Mouse (Mus musculus) hindbrain, postnatal 0 days (tissue): ENCODE data around the gene Gm20518. TPM values are rescaled to one million over a fixed set of nuclear protein-coding genes. Genes with fewer than 3 reads are reported as not detected.

Experiments
- ATAC-seq: fragments of 200-750 bp; cut with Nextera tagmentation; 2 replicates; pipeline ENCODE4 v1.8.0; 2017; ENCODE audit warnings: mild to moderate bottlenecking, moderate TSS enrichment, moderate library complexity
- DNase-seq: peaks from one replicate; pipeline ENCODE4 v3.0.0-alpha.2; 2015; ENCODE audit warnings: low spot score
- H3K27ac ChIP-seq: fragments of 300-500 bp; sonication (generic); 2 replicates; pipeline ENCODE4 v1.5.1; 2014; ENCODE audit warnings: mild to moderate bottlenecking
- H3K27me3 ChIP-seq: fragments of 300-500 bp; sonication (generic); 2 replicates; pipeline ENCODE4 v1.6.1; 2014; ENCODE audit warnings: low read length, mixed read lengths; ENCODE audit not compliant: insufficient read depth
- H3K36me3 ChIP-seq: fragments of 300-500 bp; sonication (generic); 2 replicates; pipeline ENCODE4 v1.6.1; 2014; ENCODE audit warnings: low read length, mixed read lengths; ENCODE audit not compliant: insufficient read depth
- H3K4me1 ChIP-seq: fragments of 300-500 bp; sonication (generic); 2 replicates; pipeline ENCODE4 v1.6.1; 2014; ENCODE audit warnings: antibody characterized with exemption, low read length, mixed read lengths; ENCODE audit not compliant: insufficient read depth
- H3K4me2 ChIP-seq: fragments of 300-500 bp; sonication (generic); 2 replicates; pipeline ENCODE4 v1.6.1; 2014; ENCODE audit warnings: low read depth, mild to moderate bottlenecking, low read length, moderate library complexity, mixed read lengths
- H3K4me3 ChIP-seq: fragments of 300-500 bp; sonication (generic); 2 replicates; pipeline ENCODE4 v1.5.1; 2014; ENCODE audit warnings: low read length
- H3K9ac ChIP-seq: fragments of 300-500 bp; sonication (generic); replicated peaks from 2 replicates; pipeline ENCODE4 v1.6.1; 2014; ENCODE audit warnings: mild to moderate bottlenecking, low read length, moderate library complexity, mixed read lengths
- H3K9me3 ChIP-seq: fragments of 300-500 bp; sonication (generic); 2 replicates; pipeline ENCODE4 v1.6.1; 2016; ENCODE audit warnings: low read length, mixed read lengths
- CTCF ChIP-seq: IDR thresholded peaks from 2 replicates; pipeline ENCODE4 v1.5.1; 2016; ENCODE audit warnings: antibody characterized with exemption, control low read depth, low read depth
- WGBS: fragments of 180-500 bp; shearing (Covaris S2); extraction: QIAGEN DNeasy Blood & Tissue Kit; methylation state at CpG from one replicate; pipeline ENCODE4 v1.1.7; 2014; 5-methylcytosine and 5-hydroxymethylcytosine counted together
- polyA plus RNA-seq: library from polyadenylated mRNA; unstranded; fragments of >200 nt; fragmentation: Nextera tagmentation; extraction: Ambion mirVana; gene quantifications from 2 replicates; pipeline ENCODE4 v1.2.1, GENCODE M21; 2015
- total RNA-seq: library from RNA; depleted of rRNA; stranded (reverse); fragments of >200 nt; gene quantifications from 2 replicates; pipeline ENCODE4 v1.2.3, GENCODE M21; 2014

Gm20518 gene
- total and polyA plus RNA-seq, 2 experiments from 2014 or later = 0.20 to 0.42 TPM

DNA sequence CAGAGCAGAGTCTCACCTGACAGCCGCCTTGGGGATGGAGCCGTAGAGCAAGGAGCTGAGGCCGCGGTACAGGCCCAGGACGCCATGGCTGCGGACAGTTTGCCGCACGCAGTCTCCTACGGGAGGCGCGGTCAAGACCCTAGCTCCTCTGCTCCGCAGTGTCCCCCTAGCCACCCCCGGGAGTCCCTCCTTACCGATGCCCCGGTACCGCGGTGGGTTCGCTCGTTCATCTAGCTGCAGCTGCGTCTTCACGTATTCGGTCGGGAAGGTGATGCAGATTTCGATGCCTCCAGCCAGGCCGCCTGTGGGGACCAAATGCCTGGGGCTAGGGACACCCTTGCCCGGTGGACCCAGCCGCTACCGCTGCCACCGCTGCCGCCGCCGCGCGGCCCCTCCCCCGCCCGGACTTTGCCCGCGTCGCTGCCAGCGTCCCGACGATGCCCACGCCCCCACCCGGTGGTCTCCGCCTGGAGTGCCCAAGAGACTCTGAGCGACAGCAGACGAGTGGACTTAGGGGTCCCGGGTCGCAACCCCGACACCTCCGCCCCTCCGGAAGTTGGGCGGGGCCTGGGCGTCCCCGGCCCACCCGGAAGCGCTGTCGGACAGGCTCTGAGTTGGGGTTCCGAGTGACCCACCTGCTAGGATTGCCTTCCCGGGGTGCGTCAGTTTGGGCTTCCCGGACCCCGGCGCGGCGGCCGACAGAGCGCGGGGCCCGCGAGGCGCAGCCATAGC is 36.0 kb upstream of the Gm20518 start:
- Histone ChIP-seq H3K4me2 (peak overlapping the region; percentile 80), H3K9me3 (no peaks in the 10 kb centered on the region), H3K9ac (peak overlapping the region; percentile 81), H3K27me3 (no peaks in the 10 kb centered on the region), H3K4me1 (peaks cover 14% of the 10 kb centered on the region), H3K4me3 (peak overlapping the region; percentile 85), H3K27ac (peak overlapping the region; percentile 84), H3K36me3 (peaks cover 15% of the 10 kb centered on the region; the same call in 1 of the 2 replicates)
- TF ChIP-seq CTCF = no peak
- ATAC-seq (peak; percentile 38), DNase-seq (peak; percentile 56)
- WGBS = under 1% methylated on average over 71 of the region's 72 CpGs

DNA sequence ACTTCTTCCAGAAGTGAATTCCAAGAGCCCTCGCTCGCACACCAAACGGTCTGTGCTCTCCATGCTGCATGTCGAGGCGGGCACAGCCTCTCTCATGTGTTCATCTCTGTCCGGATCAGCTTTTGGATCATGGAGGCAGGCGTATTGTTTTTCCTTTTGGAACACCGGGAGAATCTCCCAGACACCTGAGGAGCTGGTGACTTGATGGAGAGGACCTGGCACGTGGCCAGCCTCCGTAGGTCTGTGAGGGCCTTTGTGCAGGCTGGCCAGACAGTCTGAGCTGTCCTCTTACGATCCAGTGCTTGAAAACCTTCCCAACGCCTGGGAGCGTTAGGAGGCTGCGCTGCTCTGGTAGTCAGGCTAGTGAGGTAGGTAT is 30.7 kb upstream of the Gm20518 start:
- H3K9ac ChIP-seq = peak overlapping the region; percentile 72
- ATAC-seq = peak; percentile 24
- peaks cover 15% of the 10 kb centered on the region; the same call in 1 of the 2 replicates for H3K36me3 ChIP-seq
- H3K4me1 ChIP-seq = peaks cover 18% of the 10 kb centered on the region
- TF ChIP-seq CTCF = no peak
- 1% methylated on average over 14 of the region's 14 CpGs for WGBS
- H3K4me3 ChIP-seq = peak overlapping the region; percentile 58
- no peaks in the 10 kb centered on the region for H3K27me3 ChIP-seq
- H3K9me3 ChIP-seq = no peaks in the 10 kb centered on the region
- peak overlapping the region; percentile 90 for H3K27ac ChIP-seq
- DNase-seq = peak; percentile 41
- peak overlapping the region; percentile 98 for H3K4me2 ChIP-seq

DNA sequence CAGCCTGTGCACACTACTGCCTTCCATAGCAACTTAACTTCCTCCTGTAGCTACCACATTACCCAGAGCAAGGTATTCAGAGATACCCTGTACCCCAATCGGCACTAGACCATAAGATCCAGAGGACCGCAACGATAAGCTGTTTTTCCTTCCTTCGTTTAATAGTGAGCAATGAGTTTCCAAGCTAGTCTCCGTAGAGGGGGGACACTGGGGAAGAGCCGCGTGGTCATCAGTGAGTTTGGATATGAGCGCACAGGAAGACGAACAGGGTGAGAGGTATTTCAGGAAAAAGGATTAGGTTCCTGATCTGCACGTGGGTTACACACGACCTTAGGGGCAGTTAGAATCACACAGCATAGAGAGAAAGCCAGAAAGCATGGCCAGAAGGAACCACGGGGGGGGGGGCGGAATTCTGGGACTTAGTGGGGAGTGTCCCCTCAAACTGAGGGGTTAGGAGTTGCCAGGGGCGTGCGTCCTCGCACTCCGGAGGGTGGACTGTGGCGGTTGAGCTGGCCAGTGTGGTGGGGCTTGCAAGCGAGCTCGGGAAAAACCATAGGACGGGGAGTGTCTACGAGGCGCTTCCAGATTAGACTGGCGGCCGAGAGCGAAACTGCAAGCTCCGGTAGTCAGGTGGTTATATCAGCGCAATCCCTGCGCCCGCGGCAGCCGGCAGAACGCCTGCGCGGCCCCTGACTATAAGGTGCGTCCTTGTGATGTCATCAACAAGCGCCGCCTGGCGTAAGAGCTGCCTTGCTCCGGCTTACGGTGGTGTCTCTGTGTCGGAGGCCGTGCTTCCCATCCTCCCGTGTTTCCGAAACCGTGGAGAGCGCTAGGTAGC is 30.1 kb upstream of the Gm20518 start:
- peak overlapping the region; percentile 58 for H3K4me3 ChIP-seq
- H3K4me2 ChIP-seq = peak overlapping the region; percentile 98
- ATAC-seq (peak; percentile 97), DNase-seq (peak; percentile 100)
- 2% methylated on average over 46 of the region's 47 CpGs for WGBS
- peak overlapping the region; percentile 90 for H3K27ac ChIP-seq
- peak overlapping the region; percentile 72 for H3K9ac ChIP-seq
- peak; percentile 77 for TF ChIP-seq CTCF
- peaks cover 15% of the 10 kb centered on the region; the same call in 1 of the 2 replicates for H3K36me3 ChIP-seq
- no peaks in the 10 kb centered on the region for H3K9me3 ChIP-seq
- H3K27me3 ChIP-seq = peaks cover 3% of the 10 kb centered on the region
- H3K4me1 ChIP-seq = peaks cover 12% of the 10 kb centered on the region

- no peak for TF ChIP-seq CTCF
- H3K27ac ChIP-seq = 0 out of 2 replicates have a peak overlapping the region, but pooled peaks have one; percentile 90
- peak overlapping the region; percentile 98; the same call in 1 of the 2 replicates for H3K4me2 ChIP-seq
- peaks cover 13% of the 10 kb centered on the region for H3K27me3 ChIP-seq
- 14% methylated on average over 20 of the region's 20 CpGs for WGBS
- ATAC-seq (no peak), DNase-seq (no peak)
- H3K4me1 ChIP-seq = peaks cover 7% of the 10 kb centered on the region; the same call in 1 of the 2 replicates
- H3K9me3 ChIP-seq = no peaks in the 10 kb centered on the region
- peak overlapping the region; percentile 21; the same call in 1 of the 2 replicates for H3K9ac ChIP-seq
- H3K4me3 ChIP-seq = no peak overlapping the region
- H3K36me3 ChIP-seq = peaks cover 9% of the 10 kb centered on the region; the same call in 1 of the 2 replicates
Measured at GRCm38 (mm10) chr16:17920586-17920985, 29.1 kb upstream of the Gm20518 start.

GRCm38 (mm10) chr16:17914307-17915249 is 23.1 kb upstream of the Gm20518 start, which contains the start of gene Gsc2:
Gene Gsc2 (minus strand): TSS chr16:17915059.
- DNase-seq = peak; percentile 28
- H3K4me1 ChIP-seq = peaks cover 16% of the 10 kb centered on the region
- WGBS = 2% methylated on average over 95 of the region's 106 CpGs
- H3K4me2 ChIP-seq = peak within 1 kb of the TSS; percentile 51
- no peak; the same call in 1 of the 2 replicates for ATAC-seq
- no peaks in the 10 kb centered on the region for H3K36me3 ChIP-seq
- H3K27me3 ChIP-seq = peaks cover 37% of the 10 kb centered on the region
- no peak for TF ChIP-seq CTCF
- peak within 1 kb of the TSS; percentile 28; the same call in 1 of the 2 replicates for H3K9ac ChIP-seq
- peak within 1 kb of the TSS; percentile 32 for H3K4me3 ChIP-seq
- no peak within 1 kb of the TSS for H3K27ac ChIP-seq
- no peaks in the 10 kb centered on the region for H3K9me3 ChIP-seq
